Mouse (Mus musculus) urinary bladder, postnatal 0 days (tissue): ENCODE measurements around the gene Olfr916. TPM values are rescaled to one million over a fixed set of nuclear protein-coding genes. Genes with fewer than 3 reads are reported as not detected.

ENCODE experiments used
- polyA plus RNA-seq: library from polyadenylated mRNA; unstranded; fragments of >200 nt; fragmentation: Nextera tagmentation; extraction: Ambion mirVana; gene quantifications from 2 replicates; pipeline ENCODE4 v1.2.1, GENCODE M21; 2015

Olfr916 gene
- not detected in 2 replicates for polyA plus RNA-seq

GRCm38 (mm10) chr9:38659775-38660174, at the start of gene Olfr916:
Gene Olfr916 (minus strand): TSS chr9:38659875.

DNA sequence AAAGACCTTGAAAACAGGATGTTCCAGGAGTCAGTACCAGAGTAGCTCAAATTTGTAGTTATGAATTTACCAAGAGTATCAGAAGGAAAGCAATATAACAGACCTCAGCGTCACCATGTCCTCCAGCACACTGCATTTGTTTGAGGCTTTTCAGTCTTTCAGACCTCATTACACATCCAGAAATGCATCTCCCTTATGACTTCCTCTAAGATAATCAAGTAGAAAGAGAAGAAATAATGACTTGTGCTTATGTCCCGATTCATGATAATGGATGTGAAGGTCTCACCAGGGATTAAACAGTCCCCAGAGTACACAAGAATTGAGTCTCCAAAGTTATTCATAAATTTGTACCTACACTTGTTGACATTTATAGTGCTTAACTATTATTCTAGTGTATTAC, 14.8 kb upstream of the Olfr916 start, which contains the start of gene Olfr918:
Gene Olfr918, minus strand, starts transcription at position 101 of the 400 bp plus-strand sequence.

GRCm38 (mm10) chr9:38665742-38666141, 6.1 kb upstream of the Olfr916 start, which contains the start of gene Olfr917:
Gene Olfr917 (minus strand): TSS chr9:38665842.

Other genes starting within 250 kb of the Olfr916 start
- gene Olfr901, start 230.4 kb downstream of the Olfr916 start, polyA plus RNA-seq = not detected in 2 replicates
- not detected in 2 replicates for gene Olfr902, start 212.2 kb downstream of the Olfr916 start, polyA plus RNA-seq
- not detected in 2 replicates for gene Olfr904, start 196.7 kb downstream of the Olfr916 start, polyA plus RNA-seq
- gene Olfr905, start 188.8 kb downstream of the Olfr916 start, polyA plus RNA-seq = not detected in 2 replicates
- gene Olfr906, start 172.8 kb downstream of the Olfr916 start, polyA plus RNA-seq = not detected in 2 replicates
- not detected in 2 replicates for gene Olfr907, start 164.1 kb downstream of the Olfr916 start, polyA plus RNA-seq
- gene Olfr911-ps1, start 138.3 kb downstream of the Olfr916 start, polyA plus RNA-seq = not detected in 2 replicates
- gene Olfr910, start 122.0 kb downstream of the Olfr916 start, polyA plus RNA-seq = not detected in 2 replicates
- gene Olfr912, start 79.7 kb downstream of the Olfr916 start, polyA plus RNA-seq = not detected in 2 replicates
- not detected in 2 replicates for gene Olfr913, start 67.1 kb downstream of the Olfr916 start, polyA plus RNA-seq
- gene Olfr914, start 54.8 kb downstream of the Olfr916 start, polyA plus RNA-seq = not detected in 2 replicates
- gene Olfr917, start 6.0 kb upstream of the Olfr916 start, polyA plus RNA-seq = not detected in 2 replicates
- gene Olfr918, start 14.7 kb upstream of the Olfr916 start, polyA plus RNA-seq = not detected in 2 replicates
- gene Olfr919, start 43.8 kb upstream of the Olfr916 start, polyA plus RNA-seq = not detected in 2 replicates
- gene Vwa5a, start 58.4 kb upstream of the Olfr916 start, polyA plus RNA-seq = 30.6 and 30.8 TPM in 2 replicates
- gene Olfr920, start 92.4 kb upstream of the Olfr916 start, polyA plus RNA-seq = 0.02 and 0.06 TPM in 2 replicates
- not detected in 2 replicates for gene Olfr921, start 113.2 kb upstream of the Olfr916 start, polyA plus RNA-seq
- not detected in 2 replicates for gene Olfr922, start 154.7 kb upstream of the Olfr916 start, polyA plus RNA-seq
- not detected in 2 replicates for gene Olfr923, start 166.7 kb upstream of the Olfr916 start, polyA plus RNA-seq
- not detected in 2 replicates for gene Olfr924, start 184.6 kb upstream of the Olfr916 start, polyA plus RNA-seq
- gene Olfr26, start 195.2 kb upstream of the Olfr916 start, polyA plus RNA-seq = not detected in 2 replicates
- not detected in 2 replicates for gene Olfr926, start 217.3 kb upstream of the Olfr916 start, polyA plus RNA-seq